Mouse (Mus musculus) right cerebral cortex, postnatal 25 days (tissue): Measurements from ENCODE around the gene Foxb1.

Experiments
- DNase-seq: peaks from one replicate; pipeline ENCODE4 v3.0.0; 2022

Foxb1 gene

DNA sequence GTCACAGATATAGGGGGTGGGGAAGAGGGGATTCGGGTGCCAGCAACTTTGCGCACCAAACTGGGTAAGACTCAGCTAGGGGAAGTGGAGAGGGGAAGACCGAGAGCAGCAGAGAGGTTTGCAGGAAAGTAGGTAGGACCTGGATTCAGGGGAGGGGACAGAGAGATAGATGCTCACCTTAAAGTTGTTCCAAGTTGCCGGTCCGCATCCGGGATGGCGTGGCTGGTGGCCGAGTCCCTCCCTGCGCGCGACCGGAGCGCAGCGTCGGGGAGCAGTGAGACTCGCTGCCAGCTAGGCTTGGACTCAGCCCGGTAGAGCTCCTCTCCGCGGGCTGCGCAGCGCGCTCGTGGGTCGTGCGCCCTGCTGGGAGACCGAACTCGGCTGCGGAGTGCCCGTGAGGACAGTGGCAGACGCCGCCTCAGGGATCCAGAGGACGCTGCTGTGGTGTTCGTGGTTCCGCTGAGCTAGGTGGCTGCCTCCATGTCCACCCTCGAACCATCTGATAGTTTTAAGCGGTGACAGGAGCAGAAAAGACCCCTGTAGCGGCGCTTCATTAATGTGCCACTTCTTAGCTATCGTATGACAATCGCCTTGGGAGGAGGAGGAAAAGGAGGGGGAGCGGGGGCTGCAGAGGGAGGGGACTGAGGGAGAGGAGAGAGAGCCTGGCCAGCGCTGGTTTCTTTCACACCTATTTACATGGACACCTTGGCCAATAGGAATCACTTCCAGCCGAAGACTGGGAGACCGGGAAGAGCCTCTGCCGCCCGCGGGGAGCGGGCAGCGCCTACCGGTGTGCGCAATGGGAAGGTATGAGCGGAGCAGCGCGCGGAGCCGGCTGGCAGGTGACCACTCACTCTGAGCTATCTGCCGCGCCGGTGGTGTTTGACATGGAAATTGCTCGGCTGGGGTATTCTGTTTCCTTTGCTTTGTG lies at the start of gene Foxb1:
Gene Foxb1 (minus strand): TSS at position 570 of the 931 bp plus-strand sequence.
- DNase-seq, result no peak

DNA sequence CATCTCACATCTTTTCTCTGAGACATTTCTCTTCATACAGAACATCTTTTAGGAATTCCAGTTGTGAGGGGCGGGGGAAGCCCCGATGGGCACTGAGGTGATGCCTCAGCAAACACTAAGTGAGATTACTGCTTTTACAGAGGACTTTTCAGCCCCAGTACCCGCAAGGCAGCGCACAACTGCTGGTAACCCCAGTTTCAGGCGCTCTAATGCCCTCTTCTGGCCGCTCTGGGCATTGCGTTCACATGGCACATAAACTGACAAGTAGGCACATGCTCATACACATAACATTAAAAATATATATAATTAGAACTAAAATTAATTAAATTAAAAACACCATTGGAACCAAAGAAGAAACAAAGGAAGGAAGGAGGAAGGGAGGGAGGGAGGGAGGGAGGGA lies 29.8 kb upstream of the Foxb1 start:
- DNase-seq, result no peak

DNA sequence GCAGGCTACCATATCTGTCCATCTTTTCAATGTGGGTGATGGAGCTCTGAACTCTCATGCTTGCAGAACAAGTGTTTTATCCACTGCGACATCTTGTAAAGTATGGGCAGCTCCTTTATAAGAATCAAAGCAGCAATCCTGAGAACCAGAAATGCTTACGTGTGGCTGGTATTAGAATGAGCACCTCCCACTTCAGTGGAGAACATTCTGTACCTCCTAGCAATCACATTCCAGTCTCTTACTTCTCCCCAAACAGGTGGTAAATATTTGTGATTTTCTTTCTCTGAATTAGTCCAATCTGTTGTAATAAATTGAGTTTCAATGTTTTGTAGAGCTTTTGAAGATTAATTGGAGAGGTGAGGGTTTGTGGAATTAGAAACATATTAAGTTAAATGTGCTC lies 19.3 kb upstream of the Foxb1 start:
- DNase-seq, result no peak

GRCm38 (mm10) chr9:69769949-69770585 lies 9.3 kb upstream of the Foxb1 start:
- DNase-seq, result no peak

GRCm38 (mm10) chr9:69769091-69769948 lies 8.6 kb upstream of the Foxb1 start:
- no peak for DNase-seq

DNA sequence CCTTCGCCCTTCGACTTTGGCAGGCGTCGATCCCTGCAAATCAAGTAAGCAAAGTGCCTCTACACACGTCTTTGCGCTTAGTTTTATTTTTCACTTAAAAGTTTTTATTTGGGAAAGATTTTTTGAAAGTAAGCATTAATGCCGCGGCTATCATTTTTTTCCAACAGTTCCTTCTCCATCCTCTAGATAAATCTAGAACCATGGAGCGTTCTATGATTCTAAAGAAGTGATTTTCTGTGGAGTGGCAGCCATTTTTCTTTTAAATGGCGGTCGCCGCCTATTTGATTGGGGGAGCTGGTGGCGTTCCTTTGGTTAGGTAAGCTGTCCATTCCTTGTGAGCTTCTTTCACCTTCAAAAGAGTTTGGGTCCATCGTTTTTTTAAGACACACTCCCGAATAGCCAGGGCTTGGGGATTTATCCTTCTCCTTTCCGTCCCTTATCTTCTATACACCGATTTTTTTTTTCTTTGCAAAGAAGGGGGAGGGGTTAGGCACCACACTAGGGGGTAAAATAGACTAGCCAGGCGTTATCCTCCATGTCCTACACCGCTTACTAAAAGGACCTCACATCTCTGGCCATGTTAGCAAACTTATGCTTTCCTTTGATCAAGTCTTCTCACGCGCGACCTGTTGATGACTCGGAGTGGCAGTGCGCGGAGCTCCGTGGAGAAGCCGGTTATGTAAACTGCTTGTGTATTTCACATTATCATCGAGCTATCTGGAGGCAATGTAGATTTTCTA lies 7.6 kb upstream of the Foxb1 start:
- DNase-seq, result no peak

DNA sequence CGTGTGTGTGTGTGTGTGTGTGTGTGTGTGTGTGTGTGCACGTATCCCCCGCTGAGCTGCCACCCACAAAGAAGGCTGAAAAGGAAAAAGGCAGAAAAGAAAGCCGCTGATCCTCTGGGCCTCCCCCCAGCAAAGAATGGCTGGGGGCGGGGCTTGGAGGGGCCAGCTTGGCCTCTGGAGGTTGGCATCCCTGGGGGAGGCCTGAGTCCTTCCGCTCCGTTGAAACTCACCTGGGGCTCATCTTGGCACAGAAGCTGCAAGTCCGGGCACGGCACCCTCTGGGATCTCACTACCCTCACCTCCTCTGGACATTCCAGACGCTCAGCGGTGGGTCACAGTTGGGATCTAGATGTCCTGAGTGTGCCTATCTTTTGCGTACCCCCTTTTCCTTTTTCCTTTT lies 6.7 kb upstream of the Foxb1 start:
- no peak for DNase-seq

DNA sequence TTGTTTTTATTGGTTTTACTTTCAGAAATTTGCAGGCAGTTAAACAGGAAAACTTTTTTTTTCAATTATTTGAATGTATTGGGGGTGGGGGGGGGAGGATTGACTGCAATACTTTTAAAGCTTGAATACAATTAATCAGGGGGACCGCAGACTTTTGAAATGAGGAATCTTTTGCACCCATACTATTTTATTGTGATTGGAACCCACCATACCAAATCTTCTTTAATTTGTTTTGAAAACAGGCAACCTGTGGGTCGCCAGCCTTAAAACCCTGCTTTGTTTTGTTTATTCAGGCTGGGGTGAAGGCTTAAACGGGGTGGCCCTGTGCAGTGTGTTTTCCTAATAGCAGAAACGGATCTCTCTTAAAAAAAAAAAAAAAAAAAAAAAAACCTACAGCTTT lies 6.2 kb upstream of the Foxb1 start:
- DNase-seq, result no peak

DNA sequence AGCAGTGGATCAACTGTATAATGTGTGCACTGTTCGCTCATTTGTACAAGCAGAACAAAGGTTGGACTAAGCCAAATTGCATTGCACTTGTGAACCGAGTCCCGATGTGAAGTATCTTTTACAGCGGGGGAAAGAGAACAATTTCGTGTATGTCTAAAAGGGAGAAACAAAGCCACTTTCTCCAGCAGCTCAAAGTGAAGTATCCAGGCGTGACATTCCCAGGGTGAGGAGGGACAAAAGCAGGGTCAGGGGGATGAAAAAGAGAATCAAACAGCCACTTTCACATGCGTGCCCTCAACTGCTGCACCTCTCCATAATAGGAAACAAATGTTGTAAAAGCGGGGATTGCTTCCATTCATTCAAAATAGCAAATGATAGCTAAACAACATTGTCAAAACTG lies 5.6 kb upstream of the Foxb1 start:
- no peak for DNase-seq

DNA sequence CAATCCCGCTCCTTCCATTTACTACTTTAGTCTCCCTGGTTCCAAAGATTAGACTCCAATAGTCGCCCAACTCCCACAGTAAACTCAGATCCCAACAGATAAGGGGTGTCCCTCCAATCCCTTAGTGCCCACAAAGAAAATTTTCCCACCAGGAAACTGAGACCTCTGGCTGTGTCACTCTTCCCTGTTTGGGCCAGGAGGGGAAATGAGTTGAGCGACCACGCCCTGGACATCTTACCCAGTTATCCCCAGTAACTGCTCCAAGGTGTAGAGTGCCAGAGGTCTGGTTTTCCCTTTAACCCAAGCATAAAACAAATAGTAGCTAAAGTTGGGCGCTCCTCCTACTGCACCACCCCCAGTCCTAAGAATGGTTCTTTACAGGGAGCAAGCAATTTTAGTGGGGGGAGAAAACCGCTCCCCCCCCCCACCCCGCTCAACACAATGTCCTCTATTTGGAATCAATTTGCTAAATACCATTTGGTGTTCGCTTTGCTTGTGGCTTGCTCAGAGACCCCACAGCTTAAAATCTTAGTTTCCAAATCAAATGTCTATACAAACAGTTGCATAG lies 4.8 kb upstream of the Foxb1 start:
- no peak for DNase-seq

DNA sequence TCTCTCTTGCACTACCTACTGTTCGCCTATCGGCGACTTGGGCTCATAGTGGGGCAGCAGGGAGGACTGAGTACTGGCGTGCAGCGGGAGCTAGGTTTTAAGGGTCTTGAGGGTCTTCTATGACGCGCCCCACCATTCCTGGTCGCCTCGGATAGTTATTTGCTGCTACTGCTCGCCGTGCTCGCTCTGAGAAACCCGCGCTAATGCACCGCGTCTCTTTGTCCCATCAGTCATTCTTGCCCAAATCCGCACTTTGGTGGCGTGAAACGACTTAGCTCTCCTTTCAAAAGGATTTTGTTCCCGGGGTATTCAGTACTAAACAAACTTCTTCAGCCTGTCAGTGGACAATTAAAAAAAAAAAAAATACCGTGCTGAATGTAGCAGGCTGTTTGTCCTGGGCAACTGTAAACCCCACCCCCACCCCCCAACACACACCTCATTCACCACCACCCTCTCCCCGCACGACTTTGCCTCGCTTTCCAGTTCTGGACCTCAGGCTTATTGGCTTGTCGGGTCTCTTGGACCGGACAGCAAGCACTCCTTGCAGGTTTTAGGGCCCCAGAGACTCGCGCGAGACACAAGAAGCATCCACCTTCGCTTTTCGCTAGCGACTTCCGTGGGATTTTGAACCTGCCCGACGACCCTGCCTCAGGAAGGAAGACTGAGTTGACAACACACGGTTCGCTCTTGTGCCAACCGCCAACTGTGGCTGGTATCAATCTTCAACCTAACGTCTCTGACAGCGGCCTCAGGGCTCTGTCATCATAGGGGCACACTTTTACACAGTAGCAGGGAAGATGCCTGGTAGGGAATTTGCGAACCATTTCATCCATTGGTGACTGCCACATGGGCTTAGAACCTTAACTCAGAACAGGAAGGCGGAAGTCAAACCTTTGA lies 4.1 kb upstream of the Foxb1 start:
- no peak for DNase-seq

GRCm38 (mm10) chr9:69763681-69764585 lies 3.2 kb upstream of the Foxb1 start:
- DNase-seq, result no peak

DNA sequence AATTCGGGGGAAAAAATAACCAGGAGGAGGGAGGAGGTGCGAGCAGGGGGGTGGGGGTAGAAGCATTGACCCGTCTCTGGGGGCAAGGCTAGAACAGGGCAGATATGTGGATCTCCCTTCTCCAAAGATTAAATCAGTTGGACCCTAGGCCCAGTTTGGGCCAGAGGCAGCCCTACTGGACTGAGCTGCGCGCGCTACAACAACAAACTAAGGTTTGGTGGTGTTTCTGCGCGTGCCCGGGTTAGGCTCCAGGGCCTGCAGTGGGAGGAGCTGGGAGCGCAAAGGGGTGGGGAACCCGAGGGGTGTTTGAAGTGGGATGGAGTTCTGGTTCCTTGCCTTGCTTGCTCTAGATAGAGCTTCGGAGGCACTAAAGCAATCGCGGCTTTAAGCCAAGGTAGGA lies 2.0 kb upstream of the Foxb1 start:
- no peak for DNase-seq

DNA sequence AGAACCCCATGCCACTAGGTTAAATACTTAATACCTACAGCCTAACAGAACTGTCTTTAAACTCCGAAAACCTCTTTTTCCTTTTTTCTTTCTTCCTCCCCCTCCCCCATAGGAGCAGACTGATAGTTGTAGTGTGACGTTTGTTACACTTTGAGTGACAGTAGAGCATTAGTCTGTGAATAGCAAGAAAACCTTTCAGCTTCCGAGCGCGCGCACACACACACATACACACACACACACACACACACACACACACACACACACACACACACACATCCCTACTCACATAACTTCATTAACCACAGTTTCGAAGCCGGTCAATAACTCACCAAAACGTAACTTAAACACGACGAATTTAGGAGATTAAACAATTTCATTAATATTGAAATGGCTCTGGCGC lies 1.5 kb upstream of the Foxb1 start:
- no peak for DNase-seq

DNA sequence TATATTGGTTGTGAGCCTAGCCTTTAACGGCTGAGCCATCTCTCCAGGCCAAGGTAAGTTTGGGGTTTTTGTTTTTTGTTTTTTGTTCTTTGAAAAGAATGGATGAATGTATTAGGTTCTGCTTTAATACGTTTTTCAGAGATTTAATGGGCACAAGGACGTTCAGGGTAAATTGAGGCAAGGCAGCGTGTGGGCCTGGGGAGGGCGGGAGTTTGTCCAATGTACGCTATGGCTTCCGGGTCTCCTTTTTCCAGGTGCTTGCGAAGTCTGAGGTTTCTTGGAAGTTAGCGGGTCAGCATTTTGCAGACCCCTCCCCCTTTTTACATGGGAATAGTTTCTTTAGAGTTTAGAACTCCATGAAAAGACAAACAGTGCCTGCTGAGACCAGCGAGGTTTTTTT lies 829 bp upstream of the Foxb1 start:
- DNase-seq, result no peak

DNA sequence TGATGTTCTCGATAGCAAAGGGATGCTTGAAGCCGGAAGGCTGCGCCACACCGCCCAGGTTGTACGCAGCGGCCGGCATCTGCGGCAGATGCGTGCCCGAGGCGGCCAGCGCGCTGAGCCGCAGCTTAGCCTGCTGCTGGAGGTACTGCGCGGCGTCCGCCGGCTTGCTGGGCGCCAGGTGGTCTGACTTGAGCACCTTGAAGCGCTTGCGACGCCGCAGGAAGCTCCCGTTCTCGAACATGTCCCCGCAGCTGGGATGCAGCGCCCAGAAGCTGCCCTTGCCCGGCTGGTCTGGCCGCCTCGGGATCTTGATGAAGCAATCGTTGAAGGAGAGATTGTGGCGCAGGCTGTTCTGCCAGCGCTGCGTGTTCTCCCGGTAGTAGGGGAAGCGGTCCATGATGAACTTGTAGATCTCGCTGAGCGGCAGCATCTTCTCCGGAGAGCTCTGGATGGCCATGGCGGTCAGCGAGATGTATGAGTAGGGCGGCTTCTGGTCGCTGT lies 969 bp downstream of the Foxb1 start:
- DNase-seq, result no peak

DNA sequence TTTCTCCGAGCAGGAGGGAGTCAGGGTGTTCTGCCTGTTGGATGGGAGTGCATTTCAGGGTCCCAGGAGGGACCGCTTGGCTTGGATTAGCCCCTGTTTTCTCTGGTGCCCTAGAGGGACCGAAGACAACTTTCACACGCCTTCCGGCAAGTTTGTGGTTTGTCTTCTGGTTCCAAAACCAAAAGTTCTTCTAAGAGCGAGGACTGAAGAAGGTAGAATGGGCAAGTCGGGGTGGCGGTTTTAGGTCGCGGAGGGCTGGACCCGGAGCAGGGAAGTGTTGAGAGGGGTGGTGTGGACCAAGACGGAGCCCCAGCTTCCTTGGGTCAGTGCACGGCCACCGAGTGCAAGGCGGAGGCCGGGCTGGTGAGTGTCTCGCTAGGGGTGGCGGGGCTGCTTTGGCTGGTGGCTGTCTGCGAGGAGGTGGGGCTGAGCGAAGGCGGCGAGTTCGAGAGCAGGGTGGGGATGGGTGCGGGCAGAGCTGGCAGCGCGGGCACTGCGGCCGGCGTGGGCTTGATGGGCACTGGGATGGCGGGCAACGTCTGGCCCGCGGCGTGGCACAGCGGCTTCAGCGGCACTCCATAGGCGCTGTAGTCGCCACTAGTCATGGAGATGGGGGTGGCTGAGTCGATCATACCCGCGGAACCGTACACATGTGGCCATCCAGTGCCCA lies 1.7 kb downstream of the Foxb1 start:
- DNase-seq, result no peak

DNA sequence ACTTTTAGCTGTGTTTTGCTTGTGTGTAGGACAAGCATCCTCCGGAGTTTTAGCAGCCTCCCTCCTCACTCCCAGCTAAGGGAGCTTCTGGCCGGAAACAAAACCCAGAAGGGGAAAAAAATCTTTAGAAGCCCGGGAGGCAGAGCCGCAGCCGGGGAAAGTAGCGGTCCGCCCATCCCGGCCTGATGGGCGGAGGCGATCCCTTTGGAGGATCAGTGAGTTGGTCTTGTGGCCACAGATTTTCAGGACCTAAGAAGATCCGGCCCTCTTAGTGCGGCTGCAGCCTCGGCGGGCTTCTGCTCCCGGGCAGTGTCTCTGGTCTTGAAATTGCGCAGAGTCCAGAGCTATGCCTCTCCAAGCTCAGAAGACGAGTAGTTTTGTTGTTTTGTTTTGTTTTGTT lies 2.2 kb downstream of the Foxb1 start:
- no peak for DNase-seq

DNA sequence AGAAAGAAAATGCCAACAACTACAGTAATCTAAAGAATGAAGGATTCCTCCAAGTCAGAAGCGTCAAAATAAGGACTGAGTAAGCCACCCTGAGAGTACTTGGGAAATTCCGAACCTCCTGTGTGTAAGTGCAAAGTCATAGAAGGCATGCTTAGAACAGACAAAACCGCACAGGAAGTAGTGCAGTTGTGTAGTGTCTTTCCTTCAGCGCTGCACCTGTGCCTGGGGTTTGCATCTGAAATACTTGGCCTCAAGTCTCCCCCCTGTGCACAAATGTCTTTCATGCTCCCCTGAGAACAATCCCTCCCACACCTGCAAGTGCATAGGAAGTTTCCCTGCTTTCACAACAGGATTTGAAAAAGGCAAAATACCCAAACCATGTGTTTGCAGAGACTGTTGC lies 3.5 kb downstream of the Foxb1 start:
- no peak for DNase-seq
